Mouse (Mus musculus) adrenal gland, postnatal 10 days (tissue): ENCODE measurements around the gene Zfp729a. TPM values are rescaled to one million over a fixed set of nuclear protein-coding genes. Genes with fewer than 3 reads are reported as not detected.
"Not testable (repeated sequence)": the region's sequence is repeated elsewhere in the genome, so short reads cannot be mapped to it uniquely, and the experiment has no call there.

Experiments used
- DNase-seq: peaks from one replicate; pipeline ENCODE4 v3.0.0; 2021; ENCODE audit warnings: mixed read lengths
- long read RNA-seq, 2 experiments: library from polyadenylated mRNA; stranded (forward); transcript quantifications; one replicate each; pipeline ENCODE4 v2.0.0; 2021
- total RNA-seq, 2 experiments: library from RNA; stranded (reverse); gene quantifications; 2 replicates each; pipeline ENCODE4 v1.2.3; 2021

Gene Zfp729a
- total RNA-seq = 1 to 10 TPM; 4.3 to 7.2 TPM
- long read RNA-seq, experiment 1, full-length matches to known transcripts = 1 of 1 reads
- long read RNA-seq, experiment 1, partial matches to known transcripts = 0 of 1 reads
- long read RNA-seq, experiment 1, other reads (novel, unspliced or antisense) = 0 of 1 reads
- long read RNA-seq, experiment 2, partial matches to known transcripts = 0 of 2 reads
- long read RNA-seq, experiment 2, other reads (novel, unspliced or antisense) = 2 of 2 reads

DNA sequence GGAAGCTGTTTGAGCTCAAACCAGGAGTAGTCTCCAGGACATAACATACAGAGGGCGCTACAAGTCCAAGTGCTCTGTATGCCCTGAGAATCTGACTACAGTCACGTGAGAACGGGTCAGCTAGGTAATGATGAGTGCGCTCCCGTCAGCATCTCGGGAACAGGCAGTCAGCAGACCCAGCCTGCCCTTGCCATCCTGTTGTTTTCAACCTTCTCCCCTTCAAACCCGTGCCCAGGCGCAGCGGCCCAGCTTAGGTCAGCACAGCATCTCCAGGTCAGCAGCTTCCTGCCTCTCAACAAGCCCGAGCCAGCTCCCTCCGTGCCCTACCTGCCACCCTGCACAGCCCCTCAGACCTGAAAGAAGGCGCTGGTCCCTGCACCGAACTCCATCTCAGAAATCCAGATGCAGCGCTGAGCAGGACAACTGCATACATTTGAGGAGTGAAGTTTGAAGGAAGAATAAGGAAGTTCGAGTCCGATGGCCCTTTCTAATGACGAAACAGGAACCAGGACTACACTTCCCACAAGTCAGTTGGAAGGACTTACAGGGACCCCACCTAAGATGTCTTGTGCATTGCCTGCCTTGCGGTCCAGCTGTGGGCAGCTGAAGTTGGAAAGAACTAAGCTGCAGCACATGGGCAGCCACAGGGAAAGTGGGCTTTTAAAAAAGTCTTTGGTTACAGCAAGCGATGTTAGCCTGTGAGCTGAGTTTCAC lies at the start of gene Zfp729a, which contains the start of gene Gm49345:
Zfp729a (minus strand) TSS at position 498 of the 714 bp plus-strand sequence.
Gm49345 (minus strand) TSS at position 476 of the 714 bp plus-strand sequence.
- DNase-seq = peak; percentile 89

GRCm38 (mm10) chr13:67686971-67687370 lies 49.4 kb upstream of the Zfp729a start, which contains the start of gene Zfp738:
Gene Zfp738, minus strand, starts transcription at chr13:67687071.
- no peak for DNase-seq

DNA sequence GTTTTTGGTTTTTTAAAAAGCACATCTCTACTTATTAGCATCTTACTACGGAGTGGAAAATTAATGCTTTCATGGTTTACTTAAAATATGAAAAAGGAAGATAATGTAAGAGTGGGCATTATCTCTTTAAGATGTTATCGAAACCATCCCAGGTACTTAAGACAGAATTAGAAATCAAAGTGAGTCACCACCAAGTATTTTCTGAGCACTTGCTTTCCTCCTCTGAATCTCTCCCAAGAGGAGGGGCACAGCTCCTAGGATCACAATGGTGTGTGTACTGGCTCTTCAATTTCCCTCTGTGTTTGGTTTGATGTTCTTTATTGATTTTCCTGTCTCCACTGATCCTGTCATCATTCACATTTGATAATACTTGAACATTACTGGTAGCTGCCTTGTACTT lies 46.2 kb upstream of the Zfp729a start:
- DNase-seq = not testable (repeated sequence)

GRCm38 (mm10) chr13:67682959-67683735 lies 45.6 kb upstream of the Zfp729a start:
- peak; percentile 91 for DNase-seq

DNA sequence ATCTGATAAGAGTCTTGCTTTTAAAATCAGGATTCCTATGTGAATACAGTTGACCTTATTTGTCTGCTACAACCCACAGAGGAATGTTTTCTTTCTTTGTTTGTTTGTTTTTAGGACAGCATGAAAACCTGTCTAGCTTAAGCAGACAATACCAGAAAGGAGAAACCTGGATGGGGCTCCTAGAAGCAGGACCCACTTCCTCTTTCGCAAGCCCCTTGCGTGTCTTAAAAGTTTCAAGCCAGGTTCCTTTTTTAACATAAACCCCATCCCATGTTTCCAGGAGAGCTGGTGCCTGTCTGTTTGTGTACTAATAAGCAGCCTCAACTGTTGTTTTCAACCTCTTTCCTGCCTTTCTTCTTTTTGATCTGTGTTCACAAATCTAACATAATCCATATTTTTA lies 37.3 kb upstream of the Zfp729a start:
- DNase-seq = no peak

- no peak for DNase-seq
Observed at GRCm38 (mm10) chr13:67652496-67652895, 14.9 kb upstream of the Zfp729a start.

DNA sequence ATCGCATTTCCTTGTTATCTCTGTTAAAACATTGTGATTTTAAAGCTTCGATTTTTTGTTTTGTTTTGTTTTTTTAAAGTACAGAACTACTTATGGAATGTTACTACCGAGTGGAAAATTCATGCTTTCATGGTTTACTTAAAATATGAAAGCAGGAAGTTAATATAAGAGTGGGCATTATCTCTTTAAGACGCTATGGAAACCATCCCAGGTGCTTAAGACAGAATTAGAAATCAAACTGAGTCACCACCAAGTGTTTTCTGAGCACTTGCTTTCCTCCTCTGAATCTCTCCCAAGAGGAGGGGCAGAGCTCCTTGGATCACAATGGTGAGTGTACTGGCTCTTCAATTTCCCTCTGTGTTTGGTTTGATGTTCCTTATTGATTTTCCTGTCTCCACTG lies 27.5 kb downstream of the Zfp729a start:
- no peak for DNase-seq

DNA sequence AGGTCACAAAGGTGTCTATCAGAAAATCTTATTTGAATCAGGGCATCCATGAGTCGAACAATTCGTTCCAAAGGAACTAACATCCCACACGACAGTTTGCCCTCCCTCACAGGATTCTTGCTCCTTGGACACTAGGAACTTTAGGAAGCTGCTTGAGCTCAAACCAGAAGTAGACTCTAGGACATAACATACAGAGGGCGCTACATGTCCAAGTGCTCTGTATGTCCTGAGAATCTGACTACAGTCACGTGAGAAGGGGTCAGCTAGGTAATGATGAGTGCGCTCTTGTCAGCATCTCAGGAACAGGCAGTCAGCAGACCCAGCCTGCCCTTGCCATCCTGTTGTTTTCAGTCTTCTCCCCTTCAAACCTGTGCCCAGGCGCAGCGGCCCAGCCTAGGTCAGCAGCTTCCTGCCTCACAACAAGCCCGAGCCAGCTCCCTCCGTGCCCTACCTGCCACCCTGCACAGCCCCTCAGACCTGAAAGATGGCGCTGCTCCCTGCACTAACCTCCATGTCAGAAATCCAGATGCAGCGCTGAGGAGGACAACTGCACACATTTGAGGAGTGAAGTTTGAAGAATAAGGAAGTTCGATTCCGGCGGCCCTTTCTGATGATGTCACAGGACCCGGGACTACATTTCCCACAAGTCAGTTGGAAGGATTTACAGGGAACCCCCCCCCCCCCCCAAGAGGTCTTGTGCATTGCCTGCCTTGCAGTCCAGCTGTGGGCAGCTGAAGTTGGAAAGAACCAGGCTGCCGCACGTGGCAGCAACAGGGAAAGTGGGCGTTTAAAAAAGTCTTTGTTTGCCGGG lies 28.3 kb downstream of the Zfp729a start, which contains the start of gene Zfp729b:
Zfp729b (minus strand) TSS at position 642 of the 811 bp plus-strand sequence.
- DNase-seq = peak; percentile 92

- DNase-seq = no peak
Observed at GRCm38 (mm10) chr13:67572591-67573189, 64.9 kb downstream of the Zfp729a start.

Other genes starting within 250 kb of the Zfp729a start
- 1 to 10 TPM; 4.3 to 4.4 TPM for gene Zfp429, start 238.0 kb downstream of the Zfp729a start, total RNA-seq
- gene Zfp459, start 216.4 kb downstream of the Zfp729a start, total RNA-seq = 1 to 10 TPM in 1 of 2 experiments, under 1 TPM in 1; 0.54 to 1.5 TPM
- 10 to 100 TPM; 11.1 to 13.2 TPM for gene Zfp874a, start 186.2 kb downstream of the Zfp729a start, total RNA-seq
- 10 to 100 TPM; 11.7 to 14.2 TPM for gene Zfp874b, start 153.5 kb downstream of the Zfp729a start, total RNA-seq
- gene Zfp58, start 137.2 kb downstream of the Zfp729a start, total RNA-seq = 1 to 10 TPM; 6.0 to 8.1 TPM
- gene Gm26965, start 111.6 kb downstream of the Zfp729a start, total RNA-seq = not detected
- 10 to 100 TPM; 19.5 to 21.5 TPM for gene Zfp87, start 111.6 kb downstream of the Zfp729a start, total RNA-seq
- gene Zfp748, start 84.0 kb downstream of the Zfp729a start, total RNA-seq = 1 to 10 TPM; 8.0 to 8.5 TPM
- gene Zfp729b, start 28.1 kb downstream of the Zfp729a start, total RNA-seq = 1 to 10 TPM; 7.3 to 8.7 TPM
- gene Gm49345, start within 50 bp of the Zfp729a start, total RNA-seq = not detected
- 10 to 100 TPM in 1 of 2 experiments, 1 to 10 TPM in 1; 8.5 to 12.7 TPM for gene Zfp738, start 49.3 kb upstream of the Zfp729a start, total RNA-seq
- 10 to 100 TPM in 1 of 2 experiments, 1 to 10 TPM in 1; 8.9 to 11.7 TPM for gene Zfp65, start 91.4 kb upstream of the Zfp729a start, total RNA-seq
- 1 to 10 TPM; 3.6 to 6.4 TPM for gene Zfp85, start 117.4 kb upstream of the Zfp729a start, total RNA-seq
- 1 to 10 TPM; 1.2 to 2.2 TPM for gene Zfp493, start 141.9 kb upstream of the Zfp729a start, total RNA-seq
- 1 to 10 TPM; 3.5 to 5.5 TPM for gene Zfp273, start 175.9 kb upstream of the Zfp729a start, total RNA-seq
- gene Gm10037, start 193.3 kb upstream of the Zfp729a start, total RNA-seq = 1 to 10 TPM; 2.3 to 2.4 TPM
- gene BC048507, start 225.5 kb upstream of the Zfp729a start, total RNA-seq = not detected